Mouse (Mus musculus) ovary, adult 10 weeks (tissue): Measurements from ENCODE around the gene Tmem121b. TPM values are rescaled to one million over a fixed set of nuclear protein-coding genes. Genes with fewer than 3 reads are reported as not detected.

Experiments used
- polyA plus RNA-seq: library from polyadenylated mRNA; stranded (reverse); fragments of 350-450 nt; fragmentation: Illumina TruSeq; extraction: RNeasy Lipid Tissue Mini Kit (QIAGEN cat#74804); gene quantifications from one replicate; pipeline ENCODE4 v1.2.3, GENCODE M21; 2014

Gene Tmem121b
- not detected for polyA plus RNA-seq

DNA sequence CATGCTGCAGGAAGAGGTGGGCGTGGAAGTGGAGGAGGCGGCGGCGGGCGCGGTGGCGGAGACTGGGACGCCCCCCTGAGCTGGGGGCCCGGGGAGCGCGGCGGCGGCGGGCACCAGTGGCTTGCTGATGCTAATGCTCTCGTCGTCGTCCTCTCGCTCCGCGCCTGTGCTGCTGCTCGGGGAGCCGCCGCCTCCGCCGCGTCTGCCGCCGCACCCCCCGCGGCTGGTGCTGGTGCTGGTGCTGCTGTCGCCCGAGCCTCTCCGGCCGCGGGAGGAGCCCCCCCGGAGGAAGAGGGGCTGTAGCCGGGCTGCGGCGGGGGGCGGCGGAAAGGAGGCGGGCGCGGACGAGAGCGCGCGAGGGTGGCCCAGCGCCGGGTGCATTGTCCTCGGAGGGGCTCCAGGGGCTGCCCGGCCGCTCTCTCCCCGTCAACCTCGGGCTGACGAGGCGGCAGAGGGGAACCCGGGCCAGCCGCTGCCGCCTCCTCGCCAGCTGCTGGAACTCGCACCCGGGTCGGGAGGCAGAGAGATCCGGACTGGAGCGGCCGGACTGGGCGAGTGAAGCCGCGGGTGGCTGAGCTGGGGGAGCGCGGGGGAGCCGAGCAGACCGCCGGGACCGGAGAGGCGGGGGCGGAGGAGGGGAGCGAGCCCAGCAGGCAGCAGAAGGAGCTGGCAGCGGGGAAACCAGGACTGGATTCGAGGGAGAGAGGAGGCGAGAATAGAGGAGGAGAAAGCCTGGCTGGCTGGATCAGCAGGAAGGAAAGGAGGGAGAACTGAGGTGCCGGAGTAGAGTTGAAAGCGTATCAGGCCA, at the start of gene Tmem121b:
Gene Tmem121b (minus strand): TSS at position 434 of the 808 bp plus-strand sequence.

DNA sequence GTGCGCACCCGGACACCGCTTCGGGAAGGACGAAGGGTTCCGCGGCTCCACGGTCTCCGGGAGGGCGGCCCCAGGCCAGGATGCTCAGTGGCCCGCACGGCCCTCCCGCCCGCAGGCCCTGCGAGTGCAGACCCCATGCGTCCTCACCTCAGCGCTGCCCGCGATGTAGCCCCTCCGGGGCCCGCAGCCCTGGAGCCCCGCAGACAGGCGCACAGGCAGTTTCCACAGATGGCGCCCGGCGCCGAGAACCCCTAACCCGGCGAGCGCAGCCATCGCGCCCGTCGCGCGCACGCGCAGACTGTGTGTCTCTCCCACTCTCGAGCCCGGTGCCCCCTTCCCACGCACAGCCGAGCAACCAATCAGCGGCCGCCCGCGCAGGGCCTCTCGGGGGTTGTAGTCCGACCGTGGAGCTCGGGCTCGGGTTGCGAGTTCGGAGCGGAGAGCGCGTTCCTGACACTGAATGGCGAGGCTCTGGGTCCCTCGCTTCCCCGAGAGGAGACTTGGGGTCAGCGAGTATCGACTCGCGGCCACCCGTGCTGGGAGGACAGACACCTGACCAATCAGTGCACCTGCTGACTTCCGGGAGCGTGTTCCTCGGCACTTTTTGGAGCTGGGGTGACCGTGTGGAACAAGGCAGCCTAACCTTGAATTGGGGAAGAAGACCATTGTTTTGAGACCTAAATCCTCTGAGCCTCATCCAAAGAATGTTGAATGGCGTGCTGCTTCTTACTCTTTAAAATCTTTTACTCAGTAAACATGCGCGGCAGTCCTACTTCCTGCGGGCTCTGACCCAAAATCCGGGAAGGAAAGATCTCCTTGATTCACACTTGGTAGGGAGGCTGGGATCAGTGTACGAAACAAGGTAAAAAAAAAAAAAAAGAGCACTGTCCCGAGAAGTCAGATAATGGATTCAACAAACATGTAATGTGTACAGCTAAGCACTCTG, 37.7 kb upstream of the Tmem121b start, which contains the start of gene Hdhd5:
Gene Hdhd5 (minus strand): TSS at position 300 of the 946 bp plus-strand sequence.

DNA sequence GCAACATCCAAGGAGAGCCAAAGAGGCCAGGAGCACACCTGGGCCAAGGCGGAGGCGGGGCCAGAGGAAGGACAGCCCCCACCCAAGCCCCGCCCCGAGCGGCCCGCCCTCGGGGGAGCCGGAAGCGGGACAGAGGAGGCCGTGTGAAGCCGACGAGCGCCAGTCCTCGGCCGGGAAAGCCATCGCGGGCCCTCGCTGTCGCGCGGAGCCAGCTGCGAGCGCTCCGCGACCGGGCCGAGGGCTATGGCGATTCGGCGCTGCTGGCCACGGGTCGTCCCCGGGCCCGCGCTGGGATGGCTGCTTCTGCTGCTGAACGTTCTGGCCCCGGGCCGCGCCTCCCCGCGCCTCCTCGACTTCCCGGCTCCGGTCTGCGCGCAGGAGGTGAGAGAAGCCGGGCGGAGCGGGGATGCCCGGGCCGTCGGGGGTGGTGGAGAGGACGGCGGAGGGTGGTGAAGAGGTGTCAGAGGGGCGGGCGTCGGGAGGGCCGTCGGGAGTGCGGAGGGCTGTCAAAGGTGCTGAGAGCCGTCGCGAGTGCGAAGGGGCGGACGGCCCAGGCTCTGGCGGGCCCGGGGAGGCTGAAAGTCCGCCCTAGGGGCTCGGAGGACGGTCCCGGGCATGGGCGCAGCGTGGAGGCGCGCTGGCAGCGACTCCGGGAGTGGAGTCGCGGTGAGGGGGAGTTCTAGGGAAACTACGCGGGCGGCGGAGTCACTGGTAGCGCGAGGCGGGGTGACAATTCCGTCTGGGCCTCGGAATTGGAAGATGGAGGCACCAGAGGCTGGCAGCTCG, 30.3 kb downstream of the Tmem121b start, which contains the start of gene Il17ra:
Gene Il17ra (plus strand): TSS at position 162 of the 786 bp plus-strand sequence.

Other genes starting within 250 kb of the Tmem121b start
- gene D330020A13Rik, start 199.4 kb downstream of the Tmem121b start, polyA plus RNA-seq: not detected
- gene B4galnt3, start 199.2 kb downstream of the Tmem121b start, polyA plus RNA-seq: not detected
- gene Kdm5a, start 129.7 kb downstream of the Tmem121b start, polyA plus RNA-seq: 141 TPM
- 14.1 TPM for gene Ccdc77, start 129.4 kb downstream of the Tmem121b start, polyA plus RNA-seq
- 7.0 TPM for gene Il17ra, start 30.6 kb downstream of the Tmem121b start, polyA plus RNA-seq
- gene Hdhd5, start 37.5 kb upstream of the Tmem121b start, polyA plus RNA-seq: 3.8 TPM
- 5.7 TPM for gene Cecr2, start 172.6 kb upstream of the Tmem121b start, polyA plus RNA-seq